Mouse (Mus musculus): ENCODE data around the gene Pdk1. TPM values are rescaled to one million over a fixed set of nuclear protein-coding genes. Genes with fewer than 3 reads are reported as not detected.
"Not testable (repeated sequence)": the region's sequence is repeated elsewhere in the genome, so short reads cannot be mapped to it uniquely, and the experiment has no call there.

The Pdk1 gene
- polyA plus RNA-seq, 1 experiment from 2014 or later = 22.9 TPM

DNA sequence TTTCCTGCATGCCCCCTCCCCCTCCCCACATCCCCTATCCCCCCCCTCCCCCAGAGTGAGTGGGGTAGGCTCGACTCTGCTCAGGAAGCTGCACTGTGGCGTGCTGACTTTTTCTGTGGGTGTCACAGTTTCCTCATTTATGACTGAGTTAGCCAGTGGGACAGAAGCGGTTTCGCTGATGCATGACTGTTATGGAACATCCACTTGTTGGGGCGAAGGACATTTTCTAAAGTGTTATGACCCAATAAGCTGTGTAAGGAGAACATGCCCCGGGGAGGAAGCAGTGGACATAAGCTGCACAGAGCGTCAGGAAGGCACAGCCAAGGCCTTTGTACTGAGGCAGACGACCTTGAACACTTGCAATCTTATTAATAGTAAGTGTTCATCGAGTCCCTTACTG lies 29.7 kb upstream of the Pdk1 start:
- Histone ChIP-seq H3K36me3 (replicated peaks; ENCODE audit: control insufficient read depth, insufficient read depth) (peaks cover 18% of the 10 kb centered on the region), H3K4me1 (replicated peaks; ENCODE audit: control insufficient read depth, insufficient read depth, low read length) (no peaks in the 10 kb centered on the region), H3K4me3 (replicated peaks; ENCODE audit: low read length) (no peak overlapping the region), H3K9me3 (ENCODE audit: control insufficient read depth, low read length) (no peaks in the 10 kb centered on the region), H3K27me3 (ENCODE audit: control insufficient read depth, insufficient read depth, low read length) (no peaks in the 10 kb centered on the region), H3K27ac (no peak overlapping the region), H3K9ac (no peak overlapping the region), H3K4me2 (replicated peaks) (no peak overlapping the region)
- WGBS = 89% methylated on average over 9 of the region's 9 CpGs
- no peak for DNase-seq (ENCODE audit: low spot score)
- no peak for ATAC-seq (ENCODE audit: low FRiP score)

DNA sequence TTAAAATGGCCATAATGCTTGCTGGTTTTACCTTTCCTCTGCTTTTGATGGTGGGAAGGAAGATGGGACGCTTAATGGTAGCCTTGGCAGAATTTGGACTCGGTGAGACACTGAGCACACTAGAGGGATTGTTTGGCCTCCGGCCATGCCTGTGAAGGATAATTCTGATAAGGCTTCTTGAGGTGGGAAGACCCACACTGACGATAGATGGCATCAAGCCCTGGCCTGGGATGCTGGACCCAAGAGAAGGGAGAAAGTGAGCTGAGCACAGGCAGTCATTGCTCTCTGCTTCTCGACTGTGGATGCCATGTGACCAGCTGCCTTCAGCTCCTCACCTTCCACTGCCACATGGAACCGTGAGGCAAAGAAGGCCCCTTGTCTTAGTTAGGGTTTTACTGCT lies 28.1 kb upstream of the Pdk1 start:
- 95% methylated on average over 6 of the region's 6 CpGs for WGBS
- Histone ChIP-seq H3K9me3 (ENCODE audit: control insufficient read depth, low read length) (no peaks in the 10 kb centered on the region), H3K4me3 (replicated peaks; ENCODE audit: low read length) (no peak overlapping the region), H3K4me1 (replicated peaks; ENCODE audit: control insufficient read depth, insufficient read depth, low read length) (no peaks in the 10 kb centered on the region), H3K36me3 (replicated peaks; ENCODE audit: control insufficient read depth, insufficient read depth) (peaks cover 18% of the 10 kb centered on the region), H3K4me2 (replicated peaks) (no peak overlapping the region), H3K27ac (no peak overlapping the region), H3K9ac (no peak overlapping the region), H3K27me3 (ENCODE audit: control insufficient read depth, insufficient read depth, low read length) (no peaks in the 10 kb centered on the region)
- ATAC-seq (ENCODE audit: low FRiP score) (no peak), DNase-seq (ENCODE audit: low spot score) (no peak)

DNA sequence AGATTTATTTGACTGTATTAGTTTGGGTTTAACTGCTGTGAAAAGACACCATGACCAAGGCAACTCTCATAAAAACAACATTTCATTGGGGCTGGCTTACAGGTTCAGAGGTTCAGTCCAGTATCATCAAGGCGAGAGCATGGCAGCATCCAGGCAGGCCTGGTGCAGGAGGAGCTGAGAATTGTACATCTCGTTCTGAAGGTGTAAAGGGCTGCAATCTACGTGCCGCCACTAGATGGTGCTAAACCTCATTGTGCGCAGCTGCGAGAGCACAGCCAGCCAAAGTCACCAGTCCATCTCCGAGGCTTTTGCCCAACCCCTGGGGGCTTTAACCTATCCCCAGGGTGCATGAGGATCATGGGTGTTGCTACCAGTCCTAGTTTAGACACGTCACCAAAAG lies 20.9 kb upstream of the Pdk1 start:
- H3K27me3 ChIP-seq (ENCODE audit: control insufficient read depth, insufficient read depth, low read length); H3K9ac ChIP-seq; H3K36me3 ChIP-seq (replicated peaks; ENCODE audit: control insufficient read depth, insufficient read depth); H3K4me3 ChIP-seq (replicated peaks; ENCODE audit: low read length); H3K4me1 ChIP-seq (replicated peaks; ENCODE audit: control insufficient read depth, insufficient read depth, low read length); DNase-seq (ENCODE audit: low spot score); H3K27ac ChIP-seq; H3K4me2 ChIP-seq (replicated peaks); H3K9me3 ChIP-seq (ENCODE audit: control insufficient read depth, low read length): not testable (repeated sequence)
- peak; percentile 37; the same call in 1 of the 2 replicates for ATAC-seq (ENCODE audit: low FRiP score)
- 5% methylated on average over 5 of the region's 8 CpGs for WGBS

DNA sequence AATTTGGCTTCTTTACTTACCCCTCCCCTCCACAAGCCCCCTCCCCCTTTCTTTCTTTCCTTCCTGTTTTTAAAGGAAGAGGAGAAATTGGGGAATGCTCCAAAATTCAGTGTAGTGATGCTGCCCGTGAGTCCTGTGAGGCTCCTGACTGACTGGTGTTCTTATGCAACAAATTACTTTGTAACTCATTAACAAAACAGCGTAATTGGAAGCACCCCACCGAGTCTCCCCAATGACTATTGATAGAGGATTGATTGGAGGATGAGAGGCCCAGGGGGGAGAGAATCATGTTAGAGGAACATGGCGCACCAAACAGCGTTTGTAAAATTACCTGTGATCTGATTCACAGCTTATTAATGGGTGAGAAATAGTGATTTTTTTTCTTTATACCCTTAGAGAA lies 17.9 kb upstream of the Pdk1 start:
- Histone ChIP-seq H3K4me1 (replicated peaks; ENCODE audit: control insufficient read depth, insufficient read depth, low read length) (no peaks in the 10 kb centered on the region), H3K9ac (no peak overlapping the region), H3K4me2 (replicated peaks) (no peak overlapping the region), H3K4me3 (replicated peaks; ENCODE audit: low read length) (no peak overlapping the region), H3K9me3 (ENCODE audit: control insufficient read depth, low read length) (no peaks in the 10 kb centered on the region), H3K27me3 (ENCODE audit: control insufficient read depth, insufficient read depth, low read length) (no peaks in the 10 kb centered on the region), H3K27ac (no peak overlapping the region), H3K36me3 (replicated peaks; ENCODE audit: control insufficient read depth, insufficient read depth) (no peaks in the 10 kb centered on the region; the same call in 1 of the 2 replicates)
- ATAC-seq (ENCODE audit: low FRiP score) = no peak
- no peak for DNase-seq (ENCODE audit: low spot score)
- 61% methylated on average over 5 of the region's 5 CpGs for WGBS

DNA sequence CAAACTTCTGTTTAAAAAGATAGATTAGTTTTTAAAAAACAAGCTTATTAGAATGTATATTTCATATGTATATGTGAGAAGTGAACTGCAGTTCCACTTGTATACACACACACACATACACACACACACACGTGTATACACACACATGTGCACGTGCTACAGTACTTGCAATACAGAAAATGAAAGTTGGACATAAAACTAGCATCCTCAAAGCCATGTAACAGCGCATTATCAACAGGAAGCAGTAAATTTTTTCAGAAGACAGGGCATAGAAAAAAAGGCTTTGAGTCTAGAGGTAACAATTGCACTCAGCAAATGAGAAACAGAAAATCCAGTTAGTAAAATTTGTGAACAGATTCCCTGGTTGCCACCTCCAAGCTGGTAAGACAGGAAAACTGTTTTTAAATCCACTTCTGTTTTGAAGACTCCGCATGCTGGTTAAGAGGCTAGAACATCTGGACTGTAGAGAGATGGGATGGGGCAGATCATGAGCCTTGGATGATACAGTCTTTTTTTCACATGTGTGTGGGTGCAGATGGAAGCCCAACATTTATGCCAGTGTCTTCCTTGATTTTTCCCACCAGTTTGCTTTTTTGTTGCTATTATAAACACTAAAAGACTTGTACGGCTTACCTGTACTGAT lies 9.4 kb upstream of the Pdk1 start:
- H3K4me2 ChIP-seq (replicated peaks) = no peak overlapping the region
- DNase-seq (ENCODE audit: low spot score) (no peak), ATAC-seq (ENCODE audit: low FRiP score) (no peak)
- no peak overlapping the region for H3K9ac ChIP-seq
- no peaks in the 10 kb centered on the region for H3K36me3 ChIP-seq (replicated peaks; ENCODE audit: control insufficient read depth, insufficient read depth)
- H3K4me1 ChIP-seq (replicated peaks; ENCODE audit: control insufficient read depth, insufficient read depth, low read length) = no peaks in the 10 kb centered on the region
- H3K4me3 ChIP-seq (replicated peaks; ENCODE audit: low read length) = no peak overlapping the region
- H3K27me3 ChIP-seq (ENCODE audit: control insufficient read depth, insufficient read depth, low read length) = no peaks in the 10 kb centered on the region
- H3K9me3 ChIP-seq (ENCODE audit: control insufficient read depth, low read length) = no peaks in the 10 kb centered on the region
- 89% methylated on average over 5 of the region's 5 CpGs for WGBS
- H3K27ac ChIP-seq = no peak overlapping the region

DNA sequence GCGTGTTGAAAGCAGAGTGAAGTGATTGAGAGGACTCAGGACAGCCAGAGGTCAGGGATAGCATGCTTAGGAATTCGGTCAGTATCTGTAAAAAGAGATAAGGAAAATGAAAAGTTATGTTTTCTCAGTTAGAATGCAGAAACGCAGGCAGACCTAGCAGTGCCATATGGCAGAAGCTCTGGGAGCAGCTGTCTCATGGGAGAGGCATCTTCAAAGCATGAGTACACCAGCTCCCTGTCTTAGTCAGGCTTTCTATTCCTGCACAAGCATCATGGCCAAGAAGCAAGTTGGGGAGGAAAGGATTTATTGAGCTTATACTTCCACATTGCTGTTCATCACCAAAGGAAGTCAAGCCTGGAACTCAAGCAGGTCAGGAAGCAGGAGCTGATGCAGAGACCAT lies 8.0 kb upstream of the Pdk1 start:
- no peak overlapping the region for H3K4me3 ChIP-seq (replicated peaks; ENCODE audit: low read length)
- ATAC-seq (ENCODE audit: low FRiP score) (no peak), DNase-seq (ENCODE audit: low spot score) (no peak)
- H3K4me2 ChIP-seq (replicated peaks) = no peak overlapping the region
- H3K27me3 ChIP-seq (ENCODE audit: control insufficient read depth, insufficient read depth, low read length) = no peaks in the 10 kb centered on the region
- no peak overlapping the region for H3K9ac ChIP-seq
- WGBS = 81% methylated on average over 3 of the region's 3 CpGs
- no peaks in the 10 kb centered on the region for H3K36me3 ChIP-seq (replicated peaks; ENCODE audit: control insufficient read depth, insufficient read depth)
- no peaks in the 10 kb centered on the region for H3K9me3 ChIP-seq (ENCODE audit: control insufficient read depth, low read length)
- no peak overlapping the region for H3K27ac ChIP-seq
- no peaks in the 10 kb centered on the region for H3K4me1 ChIP-seq (replicated peaks; ENCODE audit: control insufficient read depth, insufficient read depth, low read length)

DNA sequence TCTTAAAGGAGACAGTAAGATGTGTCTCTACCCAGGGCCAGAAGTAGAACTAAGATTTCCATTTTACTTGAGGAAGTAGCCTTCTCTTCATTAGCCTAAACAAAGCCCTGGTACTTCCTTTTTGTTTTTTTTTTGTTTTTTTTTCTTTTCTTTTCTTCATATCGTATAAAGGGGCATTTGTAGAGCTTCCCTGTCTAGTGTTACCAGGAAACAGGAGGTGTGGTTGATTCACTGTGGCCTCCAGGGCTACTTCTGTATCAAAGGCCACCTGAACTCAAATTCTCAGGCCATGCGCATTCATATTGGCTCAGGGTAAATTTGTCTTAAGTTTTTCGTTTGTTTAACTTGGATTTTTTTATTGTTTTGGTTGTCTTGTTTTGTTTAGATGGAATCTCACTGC lies 7.1 kb upstream of the Pdk1 start:
- Histone ChIP-seq H3K4me3 (replicated peaks; ENCODE audit: low read length) (no peak overlapping the region), H3K9ac (no peak overlapping the region), H3K27ac (no peak overlapping the region), H3K9me3 (ENCODE audit: control insufficient read depth, low read length) (no peaks in the 10 kb centered on the region), H3K4me2 (replicated peaks) (no peak overlapping the region), H3K27me3 (ENCODE audit: control insufficient read depth, insufficient read depth, low read length) (no peaks in the 10 kb centered on the region), H3K36me3 (replicated peaks; ENCODE audit: control insufficient read depth, insufficient read depth) (no peaks in the 10 kb centered on the region), H3K4me1 (replicated peaks; ENCODE audit: control insufficient read depth, insufficient read depth, low read length) (no peaks in the 10 kb centered on the region)
- DNase-seq (ENCODE audit: low spot score) = no peak
- no peak for ATAC-seq (ENCODE audit: low FRiP score)
- WGBS = 70% methylated on average over 3 of the region's 3 CpGs

DNA sequence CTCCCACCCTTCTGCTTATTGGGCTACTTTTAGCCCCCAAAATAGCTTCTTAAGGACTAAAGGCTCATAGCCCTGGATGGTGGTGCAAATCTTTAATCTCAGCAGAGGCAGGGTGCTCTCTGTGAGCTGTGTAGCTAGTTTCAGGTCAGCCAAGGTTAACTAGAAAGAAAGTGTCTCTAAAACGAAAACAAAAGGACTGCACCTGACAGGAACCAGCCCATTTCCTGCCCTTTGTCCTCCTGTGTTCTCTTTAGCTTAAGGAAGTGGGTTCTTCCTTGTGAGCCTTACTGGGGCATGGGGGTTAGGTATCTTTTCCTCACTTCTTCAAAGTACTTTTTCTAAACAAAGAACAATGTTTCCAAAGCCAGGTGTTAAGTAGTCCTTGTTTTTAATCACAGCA lies 6.5 kb upstream of the Pdk1 start:
- H3K4me1 ChIP-seq (replicated peaks; ENCODE audit: control insufficient read depth, insufficient read depth, low read length) = no peaks in the 10 kb centered on the region
- H3K9ac ChIP-seq = no peak overlapping the region
- H3K4me2 ChIP-seq (replicated peaks) = no peak overlapping the region
- no peaks in the 10 kb centered on the region for H3K27me3 ChIP-seq (ENCODE audit: control insufficient read depth, insufficient read depth, low read length)
- H3K27ac ChIP-seq = no peak overlapping the region
- no peak for DNase-seq (ENCODE audit: low spot score)
- no peak overlapping the region for H3K4me3 ChIP-seq (replicated peaks; ENCODE audit: low read length)
- 56% methylated on average over 1 of the region's 1 CpGs for WGBS
- H3K36me3 ChIP-seq (replicated peaks; ENCODE audit: control insufficient read depth, insufficient read depth) = no peaks in the 10 kb centered on the region
- no peak for ATAC-seq (ENCODE audit: low FRiP score)
- H3K9me3 ChIP-seq (ENCODE audit: control insufficient read depth, low read length) = no peaks in the 10 kb centered on the region

DNA sequence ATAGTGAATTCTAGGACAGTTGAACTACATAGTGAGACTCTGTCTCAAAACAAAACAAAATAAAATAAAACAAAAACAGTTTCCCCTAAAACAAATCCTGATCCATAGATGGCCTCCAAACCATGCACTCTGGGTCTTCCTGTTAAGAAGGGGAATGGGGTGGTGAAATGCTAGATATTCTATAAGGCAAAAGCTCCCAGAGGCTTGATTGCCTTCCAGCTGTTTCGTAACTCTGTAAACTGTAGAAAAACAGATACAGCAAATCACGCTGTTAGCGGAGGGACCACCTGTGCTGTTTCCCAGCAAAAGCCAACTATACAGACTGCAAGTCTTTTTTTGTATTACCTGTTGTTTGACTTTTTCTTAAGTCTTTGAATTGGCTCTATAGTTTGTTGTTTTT lies 6.0 kb upstream of the Pdk1 start:
- H3K4me1 ChIP-seq (replicated peaks; ENCODE audit: control insufficient read depth, insufficient read depth, low read length) = no peaks in the 10 kb centered on the region
- no peak overlapping the region for H3K4me3 ChIP-seq (replicated peaks; ENCODE audit: low read length)
- WGBS = 83% methylated on average over 3 of the region's 3 CpGs
- H3K27ac ChIP-seq = no peak overlapping the region
- no peaks in the 10 kb centered on the region for H3K27me3 ChIP-seq (ENCODE audit: control insufficient read depth, insufficient read depth, low read length)
- no peak overlapping the region for H3K9ac ChIP-seq
- H3K9me3 ChIP-seq (ENCODE audit: control insufficient read depth, low read length) = no peaks in the 10 kb centered on the region
- no peaks in the 10 kb centered on the region for H3K36me3 ChIP-seq (replicated peaks; ENCODE audit: control insufficient read depth, insufficient read depth)
- no peak for ATAC-seq (ENCODE audit: low FRiP score)
- no peak for DNase-seq (ENCODE audit: low spot score)
- no peak overlapping the region for H3K4me2 ChIP-seq (replicated peaks)

DNA sequence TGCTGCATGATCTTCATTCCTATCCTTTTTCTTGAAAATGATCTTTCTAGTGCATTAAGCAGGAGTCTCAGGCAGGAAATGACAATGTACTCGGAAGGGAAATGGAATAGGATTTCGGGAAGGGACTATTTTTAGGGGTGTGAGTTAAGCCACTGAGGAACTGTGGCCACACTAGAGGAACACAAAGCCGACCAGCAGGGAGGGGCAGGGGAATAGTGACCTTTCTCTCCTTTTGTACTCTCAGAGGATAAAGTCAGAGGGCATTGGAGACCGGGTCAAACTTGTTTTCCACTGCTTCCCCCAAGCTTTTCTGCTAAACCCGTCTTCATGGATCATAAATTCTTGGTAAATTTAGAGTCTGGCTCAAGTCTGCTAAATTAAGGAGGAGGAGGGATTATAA lies 5.5 kb upstream of the Pdk1 start:
- Histone ChIP-seq H3K36me3 (replicated peaks; ENCODE audit: control insufficient read depth, insufficient read depth) (no peaks in the 10 kb centered on the region), H3K9me3 (ENCODE audit: control insufficient read depth, low read length) (no peaks in the 10 kb centered on the region), H3K4me1 (replicated peaks; ENCODE audit: control insufficient read depth, insufficient read depth, low read length) (no peaks in the 10 kb centered on the region), H3K9ac (no peak overlapping the region), H3K27ac (no peak overlapping the region), H3K27me3 (ENCODE audit: control insufficient read depth, insufficient read depth, low read length) (no peaks in the 10 kb centered on the region), H3K4me3 (replicated peaks; ENCODE audit: low read length) (no peak overlapping the region), H3K4me2 (replicated peaks) (no peak overlapping the region)
- 8% methylated on average over 5 of the region's 5 CpGs for WGBS
- ATAC-seq (ENCODE audit: low FRiP score) = no peak
- DNase-seq (ENCODE audit: low spot score) = no peak
